Mouse (Mus musculus) right cerebral cortex, postnatal 4 days (tissue): ENCODE measurements around the gene Apoo.
"Not testable (repeated sequence)": the region's sequence is repeated elsewhere in the genome, so short reads cannot be mapped to it uniquely, and the experiment has no call there.

Experiments used
- DNase-seq: peaks from one replicate; pipeline ENCODE4 v3.0.0-alpha.2; 2022

Gene Apoo

GRCm38 (mm10) chrX:94366670-94367241 lies at the start of gene Apoo, which contains the start of gene Fam90a1b:
Gene Apoo (plus strand): TSS chrX:94367117.
Gene Fam90a1b (minus strand): TSS chrX:94366777.
- DNase-seq = peak; percentile 92

GRCm38 (mm10) chrX:94321036-94321902 lies 45.6 kb upstream of the Apoo start:
- DNase-seq = no peak

GRCm38 (mm10) chrX:94343638-94344037 lies 23.3 kb upstream of the Apoo start:
- DNase-seq = not testable (repeated sequence)

- no peak for DNase-seq
These were observed 1.5 kb upstream of the Apoo start for GRCm38 (mm10) chrX:94365381-94365925.

- peak; percentile 1 for DNase-seq
These were observed 888 bp upstream of the Apoo start for GRCm38 (mm10) chrX:94366029-94366428.

- DNase-seq = peak; percentile 21
These were observed 331 bp downstream of the Apoo start for GRCm38 (mm10) chrX:94367248-94367647.

GRCm38 (mm10) chrX:94378734-94379133 lies 11.8 kb downstream of the Apoo start:
- no peak for DNase-seq

GRCm38 (mm10) chrX:94408975-94409374 lies 42.1 kb downstream of the Apoo start:
- no peak for DNase-seq

GRCm38 (mm10) chrX:94420210-94420609 lies 53.3 kb downstream of the Apoo start:
- DNase-seq = peak; percentile 2

GRCm38 (mm10) chrX:94431548-94432375 lies 64.8 kb downstream of the Apoo start:
- DNase-seq = peak; percentile 2

- not testable (repeated sequence) for DNase-seq
These were observed 78.5 kb downstream of the Apoo start for GRCm38 (mm10) chrX:94445427-94445826.

- not testable (repeated sequence) for DNase-seq
These were observed 79.1 kb downstream of the Apoo start for GRCm38 (mm10) chrX:94446021-94446420.

- not testable (repeated sequence) for DNase-seq
These were observed 83.3 kb downstream of the Apoo start for GRCm38 (mm10) chrX:94450047-94450881.

GRCm38 (mm10) chrX:94459346-94459745 lies 92.4 kb downstream of the Apoo start:
- DNase-seq = peak; percentile 6

GRCm38 (mm10) chrX:94461513-94461912 lies 94.6 kb downstream of the Apoo start:
- not testable (repeated sequence) for DNase-seq

- not testable (repeated sequence) for DNase-seq
These were observed 95.9 kb downstream of the Apoo start for GRCm38 (mm10) chrX:94462604-94463429.
